Mouse (Mus musculus) forelimb bud, embryonic 11.5 days (tissue): ENCODE measurements around the gene Rock2.
"Not testable (repeated sequence)": the region's sequence is repeated elsewhere in the genome, so short reads cannot be mapped to it uniquely, and the experiment has no call there.

ENCODE experiments used
- DNase-seq: peaks from one replicate; pipeline ENCODE4 v3.0.0-alpha.2; 2012; ENCODE audit warnings: low read depth, low spot score

Gene Rock2

DNA sequence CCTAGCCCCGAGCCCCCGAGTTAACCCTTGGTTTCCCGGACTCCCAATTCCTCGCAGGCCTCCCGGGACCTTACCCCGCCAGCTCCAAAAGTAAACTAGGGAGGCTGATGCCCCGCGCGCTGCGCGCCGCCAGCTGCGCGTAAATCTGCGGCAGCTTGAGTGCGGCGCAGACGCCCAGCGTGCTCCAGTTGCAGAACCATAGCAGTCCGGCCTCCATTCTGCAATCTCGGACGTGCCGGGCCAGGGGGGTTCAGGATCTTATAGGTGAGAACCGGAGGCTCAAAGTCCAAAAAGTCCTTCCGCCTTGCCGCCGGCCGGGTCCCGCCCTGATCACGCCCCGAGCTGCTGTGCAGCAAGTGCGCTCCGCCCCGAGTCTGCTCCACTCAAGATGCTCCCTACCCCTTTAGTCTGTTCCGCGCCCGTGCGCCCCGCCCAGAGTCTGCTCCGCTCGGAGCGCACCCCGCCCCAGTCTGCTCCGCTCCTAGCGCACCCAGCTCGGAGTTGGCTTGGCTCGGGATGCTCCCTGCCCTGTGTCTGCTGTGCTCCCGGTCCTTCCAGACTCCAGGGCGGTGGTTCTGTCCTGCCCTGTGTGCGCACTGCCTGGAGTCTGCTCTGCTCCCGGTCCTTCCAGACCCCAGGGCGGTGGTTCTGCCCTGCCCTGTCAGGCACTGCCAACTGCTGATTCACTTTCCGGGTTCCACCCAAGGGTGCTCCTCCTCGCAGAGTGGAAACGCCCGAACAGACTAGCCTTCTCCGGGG is 105.2 kb downstream of the Rock2 start, which contains the start of gene Pqlc3:
Pqlc3 (minus strand) TSS at position 670 of the 759 bp plus-strand sequence.
- DNase-seq: peak; percentile 70

DNA sequence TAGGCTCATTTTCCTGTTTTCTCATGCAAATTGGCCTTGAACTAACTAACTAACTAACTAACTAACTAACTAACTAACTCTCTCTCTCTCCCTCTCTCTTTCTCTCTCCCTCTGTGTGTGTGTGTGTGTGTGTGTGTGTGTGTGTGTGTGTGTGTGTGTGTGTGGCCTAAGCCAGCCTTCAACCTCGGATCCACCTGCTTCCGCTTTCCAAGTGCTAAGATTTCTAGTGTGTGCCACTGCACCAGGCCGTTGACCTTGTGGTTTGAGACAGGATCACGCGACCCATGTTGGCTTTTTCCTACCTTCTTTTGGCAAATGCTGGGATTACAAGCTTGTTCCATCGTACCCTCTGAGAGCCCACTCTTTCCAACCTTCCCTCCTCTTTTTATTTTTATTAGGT is 105.9 kb downstream of the Rock2 start:
- no peak for DNase-seq

DNA sequence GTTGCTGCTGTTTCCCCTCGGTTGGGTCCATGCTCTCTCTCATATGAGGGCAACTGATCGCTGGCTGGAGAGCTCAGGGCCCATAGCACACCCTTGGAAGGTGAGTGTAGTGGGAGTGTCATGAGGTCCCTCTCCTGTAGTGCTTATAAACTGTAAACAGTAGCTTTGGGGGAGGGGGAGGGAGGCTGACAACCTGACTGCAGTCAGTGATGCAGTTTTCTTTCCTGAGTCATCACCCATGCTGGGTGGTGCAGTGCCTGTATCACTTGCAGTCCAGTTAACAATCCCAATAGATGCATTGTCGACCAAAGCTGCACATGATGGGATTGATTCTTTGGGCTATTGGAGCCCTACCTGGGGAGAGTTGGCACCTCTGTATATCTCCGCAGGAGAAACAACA is 106.5 kb downstream of the Rock2 start:
- no peak for DNase-seq

DNA sequence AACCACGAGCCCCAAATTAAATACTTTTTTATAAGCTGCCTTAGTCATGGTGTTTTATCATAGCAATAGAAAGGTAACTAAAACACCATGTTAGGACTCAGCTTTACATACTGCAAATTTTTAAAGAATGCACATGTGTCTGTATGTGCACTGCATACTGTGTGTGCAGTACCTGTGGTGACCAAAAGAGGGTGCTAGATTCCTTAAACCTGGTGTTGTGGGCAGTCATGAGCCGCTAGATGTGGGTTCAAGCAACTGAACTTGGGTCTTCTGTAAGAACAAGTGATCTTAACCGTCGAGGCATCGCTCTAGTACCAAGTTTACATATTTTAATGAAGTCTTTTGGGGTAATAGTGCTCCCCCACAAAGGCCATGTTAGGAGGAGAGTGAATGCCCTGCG is 114.8 kb downstream of the Rock2 start:
- no peak for DNase-seq

DNA sequence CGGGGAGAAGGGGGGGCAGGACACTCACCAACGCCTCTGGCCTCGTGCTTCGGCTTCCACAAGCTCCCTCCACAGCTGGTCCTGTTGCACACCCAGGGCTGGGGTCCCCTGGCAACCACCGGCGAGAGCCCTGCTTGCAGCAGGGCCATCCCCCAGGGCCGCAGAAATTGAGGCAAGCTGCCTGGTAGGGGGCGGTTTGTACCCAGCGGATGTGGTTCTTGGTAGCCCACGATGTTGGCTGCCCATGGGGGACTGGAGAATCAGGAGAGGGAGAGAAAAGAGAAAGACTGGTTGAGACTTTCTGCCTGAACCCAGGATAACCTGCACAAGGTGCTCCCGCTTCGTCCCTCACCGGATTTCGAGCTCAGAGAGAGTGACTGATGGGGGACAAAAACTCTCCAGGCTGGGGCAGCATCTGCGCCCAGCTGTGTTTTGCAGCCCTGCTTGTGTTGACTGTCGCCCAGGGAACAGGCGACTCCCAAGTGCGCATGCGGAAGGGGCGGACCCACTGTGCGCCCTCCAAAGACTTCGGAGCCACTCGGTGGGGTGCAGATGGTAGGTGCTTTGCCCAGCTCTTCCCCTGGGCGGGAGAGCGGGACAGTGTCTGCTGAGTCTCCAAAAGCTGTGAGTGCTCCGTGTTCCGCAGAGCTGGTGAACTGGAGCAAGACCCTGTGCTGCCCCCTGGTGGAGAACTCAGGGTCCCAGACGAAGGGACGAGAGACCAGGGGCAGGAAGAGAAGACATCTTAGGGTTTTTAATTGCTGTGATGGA is 116.6 kb downstream of the Rock2 start, which contains the start of gene 2410004P03Rik:
2410004P03Rik (minus strand) TSS at position 628 of the 771 bp plus-strand sequence.
- DNase-seq: peak; percentile 82

DNA sequence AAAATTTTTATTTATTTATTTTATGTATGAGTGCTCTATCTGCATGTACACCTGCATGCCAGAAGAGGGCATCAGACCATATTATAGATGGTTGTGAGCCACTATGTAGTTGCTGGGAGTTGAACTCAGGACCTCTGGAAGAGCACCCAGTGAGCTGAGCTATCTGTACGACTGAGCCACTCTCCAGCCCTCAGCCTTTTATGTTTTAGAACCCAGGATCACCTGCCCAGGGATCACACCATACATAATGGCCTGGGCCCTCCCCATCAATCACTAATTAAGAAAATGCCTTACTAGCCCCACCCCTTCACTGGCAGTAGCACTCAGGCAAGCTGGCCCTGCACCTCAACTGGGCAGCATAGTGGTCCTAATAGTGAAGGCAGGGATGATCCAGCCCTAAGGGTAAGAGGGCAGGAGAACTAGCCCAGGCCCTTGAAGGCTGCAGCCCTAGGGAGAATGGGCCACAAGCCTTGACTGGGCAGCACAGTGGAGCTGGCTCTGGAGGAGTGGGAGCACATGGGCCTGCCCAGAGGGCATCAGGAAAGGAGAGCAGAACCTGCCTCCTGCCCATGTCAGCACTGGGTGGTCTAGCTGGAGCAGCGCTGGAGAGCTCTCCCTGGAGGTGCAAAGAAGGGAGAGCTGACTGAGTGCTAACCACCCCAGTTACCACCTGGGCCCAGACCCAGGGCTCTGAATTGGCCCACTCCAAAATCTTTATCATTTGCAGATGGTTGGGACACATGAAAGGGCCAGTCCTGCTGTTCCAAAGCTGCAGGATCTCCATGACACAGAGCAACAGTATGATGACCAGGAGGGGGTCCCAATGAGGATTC is 117.6 kb downstream of the Rock2 start:
- DNase-seq: no peak

DNA sequence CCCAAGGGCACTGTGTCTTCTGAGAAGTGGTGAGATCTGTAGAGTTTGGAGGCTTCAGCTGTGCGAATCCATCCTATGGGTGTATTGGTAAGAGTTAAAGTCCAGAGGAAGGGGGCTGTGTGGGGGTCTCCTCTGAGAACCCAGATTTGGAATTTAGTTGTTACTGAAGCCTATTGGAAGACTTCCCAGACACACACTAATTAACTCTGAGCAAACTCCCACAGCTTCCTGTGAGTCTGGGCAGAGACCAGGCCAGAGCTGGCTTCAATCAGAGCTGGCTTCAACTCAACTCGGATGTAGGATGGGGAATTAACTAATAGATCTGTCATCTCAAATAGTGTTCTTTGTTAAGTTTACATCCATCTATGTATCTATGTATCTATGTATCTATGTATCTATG is 121.0 kb downstream of the Rock2 start:
- no peak for DNase-seq

DNA sequence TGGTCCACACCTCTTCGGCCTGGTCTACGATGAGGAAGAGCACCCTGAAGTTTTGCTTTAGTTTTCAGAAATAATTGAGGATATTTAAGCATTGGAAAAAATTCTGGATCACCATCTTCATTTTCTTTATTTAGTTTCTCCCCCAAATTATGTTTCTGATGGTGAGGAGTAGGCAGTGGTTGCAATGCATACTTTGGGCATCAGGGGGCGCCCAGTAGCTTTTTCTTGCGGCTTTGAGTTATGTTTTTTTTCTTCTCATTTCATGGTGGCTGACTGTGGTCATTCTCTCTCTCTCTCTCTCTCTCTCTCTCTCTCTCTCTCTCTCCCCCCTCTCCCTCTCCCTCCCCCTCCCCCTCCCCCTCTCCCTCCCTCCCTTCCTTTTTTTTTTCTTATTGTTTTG is 123.8 kb downstream of the Rock2 start:
- DNase-seq: no peak

DNA sequence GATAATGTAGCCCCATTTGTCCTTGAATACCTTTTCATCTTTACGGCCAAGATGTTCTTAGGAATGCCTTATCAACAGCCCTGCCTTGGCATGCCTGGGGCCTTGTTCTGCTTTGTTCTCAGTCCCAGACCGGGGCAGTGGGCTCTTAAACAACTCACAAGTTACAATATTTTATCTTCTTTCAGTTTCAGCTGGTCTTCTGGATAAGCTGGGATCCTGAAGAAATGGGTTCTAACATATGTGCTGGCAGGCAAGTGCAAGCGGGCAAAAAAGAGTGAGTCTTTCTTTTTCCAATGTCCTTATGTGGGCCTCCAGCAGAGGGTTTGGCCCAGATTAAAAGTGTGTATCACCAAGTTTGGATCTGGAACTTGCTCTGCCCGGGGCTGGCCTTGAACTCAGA is 126.4 kb downstream of the Rock2 start:
- DNase-seq: not testable (repeated sequence)

DNA sequence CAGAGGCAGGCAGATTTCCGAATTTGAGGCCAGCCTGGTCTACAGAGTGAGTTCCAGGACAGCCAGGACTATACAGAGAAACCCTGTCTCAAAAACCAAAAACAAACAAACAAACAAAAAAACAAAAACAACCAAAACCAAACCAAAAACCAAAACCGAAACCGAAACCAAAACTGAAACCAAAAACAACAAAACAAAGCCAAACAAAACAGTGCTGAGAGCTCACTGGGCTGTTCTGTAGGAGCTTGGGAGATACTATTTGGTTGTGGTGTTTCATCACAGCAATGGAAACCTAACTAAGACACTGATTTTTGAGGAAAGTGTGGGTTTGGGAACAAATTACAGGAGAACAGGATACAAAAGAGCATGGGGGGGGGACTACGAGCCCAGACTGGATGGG is 127.5 kb downstream of the Rock2 start:
- no peak for DNase-seq

DNA sequence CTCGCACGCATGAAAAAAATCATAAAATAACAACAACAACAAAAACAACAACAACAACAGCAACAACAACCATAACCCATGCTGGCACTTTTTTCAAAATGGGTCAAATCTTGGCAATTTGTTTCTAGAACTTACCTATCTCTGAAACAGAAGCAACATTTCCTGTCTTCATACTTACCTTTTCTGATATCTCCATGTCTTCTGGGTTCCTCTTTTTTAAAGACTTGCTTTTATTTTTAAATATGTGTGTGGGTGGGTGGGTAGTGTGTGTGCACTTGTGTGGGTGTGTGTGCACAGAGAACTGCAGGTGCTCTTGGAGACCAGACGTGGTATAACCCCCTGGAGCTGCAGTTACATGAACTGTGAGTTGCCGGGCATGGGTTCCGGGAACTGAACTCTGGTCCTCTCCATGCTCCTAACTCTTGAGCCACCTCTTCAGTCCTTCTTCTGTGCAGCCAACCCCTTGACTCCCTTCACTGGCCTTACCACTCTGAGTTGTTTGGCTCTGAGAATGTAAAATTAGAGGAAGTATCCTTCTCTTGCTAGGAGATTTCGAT is 129.9 kb downstream of the Rock2 start:
- no peak for DNase-seq

DNA sequence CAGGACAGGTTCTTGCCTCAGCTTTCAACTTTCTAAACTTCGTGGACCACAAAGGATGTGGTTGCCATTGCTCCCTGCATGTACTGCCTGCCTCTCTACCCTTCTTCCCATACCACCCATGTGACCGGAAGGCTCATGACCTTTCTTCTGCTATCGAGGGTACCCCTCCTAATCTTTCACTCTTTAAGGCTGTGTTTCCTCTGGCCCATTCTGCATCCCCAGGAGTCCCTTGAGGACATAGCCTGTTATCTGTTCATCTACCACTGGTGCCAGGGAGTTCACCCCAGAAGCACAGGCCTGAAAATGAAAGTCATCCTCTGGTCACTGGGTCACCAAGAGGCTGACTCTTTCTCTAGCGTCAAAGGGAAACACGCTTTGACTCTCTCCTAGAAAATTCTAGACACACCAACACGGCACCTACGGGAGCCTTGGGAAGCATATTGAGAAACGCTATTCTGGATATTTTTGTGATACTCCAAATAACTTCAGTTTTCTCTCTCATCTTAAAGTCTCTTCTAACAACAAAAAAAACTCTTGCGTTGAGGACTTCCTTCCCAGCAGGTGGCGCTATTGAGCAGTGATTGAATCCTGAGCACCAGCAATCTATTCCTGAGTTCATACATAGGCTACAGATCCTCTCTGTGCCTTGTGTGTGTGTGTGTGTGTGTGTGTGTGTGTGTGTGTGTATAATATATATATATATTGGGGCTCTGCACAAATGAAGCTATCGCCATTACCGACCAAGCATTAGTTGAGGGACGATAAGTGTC is 138.2 kb downstream of the Rock2 start:
- DNase-seq: peak; percentile 77

DNA sequence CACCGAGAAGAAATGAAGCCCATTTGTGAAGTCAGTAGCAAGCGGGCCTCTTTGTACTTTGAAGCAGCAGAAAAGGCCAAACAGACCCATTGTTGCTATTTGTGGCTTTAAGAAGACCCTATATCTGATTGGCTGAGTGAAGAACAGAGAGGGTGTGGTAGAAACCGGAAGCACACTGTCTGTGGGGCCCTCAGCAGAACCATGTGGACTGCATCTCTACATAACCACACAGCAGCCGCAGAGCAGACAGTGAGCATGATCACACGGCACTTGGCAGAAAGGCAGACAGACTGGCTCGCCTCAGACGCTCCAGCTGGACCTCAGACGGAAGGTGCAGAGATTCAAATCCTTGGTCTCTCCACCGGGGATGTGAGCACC is 138.8 kb downstream of the Rock2 start:
- no peak for DNase-seq

DNA sequence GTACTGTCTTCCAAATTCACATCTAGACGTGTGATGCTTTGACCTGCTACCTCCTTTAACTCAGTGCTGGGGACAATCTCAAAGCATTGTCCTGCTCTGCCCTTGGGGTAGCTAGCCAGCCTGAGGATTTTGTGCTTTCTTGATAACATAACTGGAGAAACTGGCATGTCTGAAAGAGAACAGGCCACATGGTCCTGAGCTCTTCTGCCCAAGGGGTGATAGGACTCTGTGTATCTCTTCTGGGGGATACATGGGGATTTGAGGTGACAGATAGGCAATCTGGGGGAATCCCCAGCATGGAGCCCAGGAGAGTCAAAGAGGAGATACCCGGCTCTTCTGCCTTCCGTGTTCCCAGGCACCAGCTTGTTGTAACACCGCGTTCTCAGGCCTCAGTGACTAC is 140.0 kb downstream of the Rock2 start:
- DNase-seq: no peak

DNA sequence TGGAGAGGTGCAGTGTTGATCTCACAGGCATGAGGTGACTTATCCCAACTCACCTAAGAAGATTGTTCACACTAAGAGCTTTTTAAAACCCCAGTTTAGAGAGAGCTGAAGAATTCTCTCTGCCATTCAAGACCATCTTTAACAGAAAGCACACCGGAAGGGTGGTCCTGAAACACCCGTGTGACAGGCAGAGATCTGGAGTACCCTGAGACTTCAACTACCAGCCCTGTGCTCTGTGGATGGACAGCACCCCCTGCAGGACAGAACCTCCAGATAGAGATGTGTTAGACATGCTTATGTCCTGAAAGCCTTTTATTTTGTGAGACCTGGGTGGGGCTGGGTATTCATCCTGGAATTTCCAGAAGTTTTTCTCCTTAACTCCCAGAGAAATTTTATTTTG is 140.4 kb downstream of the Rock2 start:
- DNase-seq: peak; percentile 35

DNA sequence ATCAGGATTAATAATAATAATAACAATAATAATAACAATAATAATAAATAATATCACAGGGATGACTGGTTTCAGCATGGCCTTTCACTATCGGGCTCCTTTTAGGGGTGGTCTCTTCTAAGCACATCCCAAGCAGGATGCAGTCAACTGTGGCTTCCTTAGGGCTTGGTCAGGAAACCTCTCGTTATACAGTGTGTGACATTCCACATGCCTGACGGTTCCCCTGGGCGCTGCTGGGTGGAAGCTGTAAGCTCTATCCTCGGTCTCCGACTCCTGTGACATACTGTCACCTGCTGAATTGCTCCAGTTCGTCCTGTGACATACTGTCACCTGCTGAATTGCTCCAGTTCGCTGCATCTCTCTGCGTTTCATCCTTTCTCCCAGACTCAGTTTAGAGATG is 141.8 kb downstream of the Rock2 start:
- no peak for DNase-seq

DNA sequence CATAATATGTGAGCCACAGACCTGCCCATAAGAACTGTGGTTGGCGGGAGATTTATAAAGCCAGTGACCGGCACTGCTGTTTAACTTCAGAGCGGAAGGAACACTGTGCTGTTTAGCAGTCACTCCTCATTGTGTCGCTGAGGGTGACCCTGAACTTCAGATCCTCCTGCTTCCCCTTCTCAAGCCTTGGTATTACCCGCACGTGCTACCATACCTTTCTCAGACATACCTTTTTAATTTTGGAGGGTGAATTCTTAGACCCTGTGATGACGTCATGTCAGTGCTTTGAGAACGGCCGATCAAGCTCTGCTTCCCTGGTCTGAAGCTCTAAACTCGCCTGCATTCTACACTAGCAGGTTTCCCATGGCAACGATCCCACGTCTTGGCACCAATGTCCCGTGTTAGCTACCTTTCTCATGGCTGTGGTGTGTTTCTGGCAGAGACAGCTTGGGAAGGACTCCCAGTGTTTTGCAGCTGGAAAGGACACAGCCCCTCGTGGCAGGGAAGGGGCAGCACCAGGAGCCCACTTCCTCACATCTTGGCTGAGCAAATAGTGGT is 142.4 kb downstream of the Rock2 start:
- DNase-seq: no peak
